Mouse (Mus musculus): ENCODE measurements at regions not wholly inside any gene's neighbourhood (a gene's known extent, or its start where the extent isn't known, plus 50 kb on each side); places are given as distances from the start of the nearest gene placed in this dataset.

DNA sequence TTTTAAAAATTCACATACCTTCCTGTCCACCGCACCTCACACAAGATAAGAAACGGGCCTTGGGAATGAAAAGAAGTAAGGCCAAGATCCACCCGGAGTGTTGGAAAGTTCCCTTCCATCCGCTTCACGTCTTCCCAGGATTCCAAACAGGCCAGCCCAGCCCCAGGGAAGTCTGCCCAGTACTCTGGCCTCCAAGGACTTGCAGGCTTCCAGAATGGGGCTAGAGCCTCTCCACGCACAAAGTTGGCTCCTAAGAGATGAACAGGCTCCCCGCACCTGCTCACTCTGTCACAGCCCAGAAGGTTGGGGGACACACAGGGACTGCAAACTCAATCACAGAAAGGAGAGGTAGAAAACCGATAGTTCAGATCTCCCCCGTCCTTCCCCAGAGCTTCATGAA is 88.4 kb upstream of the Armc2 start:
- TF ChIP-seq GATA1 (IDR thresholded peaks at IDR 0.05; ENCODE audit: low read length): no peak

DNA sequence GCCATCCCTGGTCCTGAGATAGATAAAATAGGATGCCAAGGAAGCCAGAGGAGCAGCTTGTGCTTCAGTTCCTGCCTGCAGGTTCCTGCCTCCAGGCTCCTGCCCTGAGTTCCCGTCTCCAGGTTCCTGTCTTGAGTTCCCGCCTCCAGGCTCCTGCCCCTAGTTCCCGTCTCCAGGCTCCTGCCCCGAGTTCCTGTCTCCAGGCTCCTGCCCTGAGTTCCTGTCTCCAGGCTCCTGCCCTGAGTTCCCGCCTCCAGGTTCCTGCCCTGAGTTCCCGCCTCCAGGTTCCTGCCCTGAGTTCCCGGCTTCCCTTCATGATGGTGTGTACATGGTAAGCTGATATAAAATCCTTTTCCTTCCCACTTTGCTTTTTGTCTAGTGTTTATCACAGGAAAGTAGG is 86.8 kb upstream of the Armc2 start:
- TF ChIP-seq GATA1 (IDR thresholded peaks at IDR 0.05; ENCODE audit: low read length): no peak

DNA sequence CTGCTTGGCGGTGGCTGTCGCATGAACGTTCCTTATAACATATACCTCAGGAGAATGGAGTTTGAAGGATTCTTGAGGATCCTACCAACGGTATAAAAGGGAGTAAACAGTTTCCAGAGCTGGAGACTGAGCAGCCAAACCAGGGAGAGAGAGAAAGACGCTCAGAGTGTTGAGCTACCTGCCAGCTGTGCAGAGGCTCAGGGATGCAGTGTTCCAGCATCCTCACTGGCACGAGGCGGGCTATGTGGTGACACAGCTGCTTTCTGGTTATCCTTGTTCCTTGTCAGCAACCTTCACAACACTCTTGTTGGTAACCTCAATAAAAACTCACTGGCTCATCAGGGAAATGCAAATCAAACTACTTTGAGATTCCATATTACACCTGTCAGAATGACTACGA is 84.1 kb upstream of the Armc2 start:
- TF ChIP-seq GATA1 (IDR thresholded peaks at IDR 0.05; ENCODE audit: low read length): no peak

GRCm38 (mm10) chr10:42101096-42101495 is 82.9 kb upstream of the Armc2 start:
- no peak for TF ChIP-seq GATA1 (IDR thresholded peaks at IDR 0.05; ENCODE audit: low read length)

- no peak for TF ChIP-seq GATA1 (IDR thresholded peaks at IDR 0.05; ENCODE audit: low read length)
Measured at GRCm38 (mm10) chr10:42096924-42097323, 78.7 kb upstream of the Armc2 start.

DNA sequence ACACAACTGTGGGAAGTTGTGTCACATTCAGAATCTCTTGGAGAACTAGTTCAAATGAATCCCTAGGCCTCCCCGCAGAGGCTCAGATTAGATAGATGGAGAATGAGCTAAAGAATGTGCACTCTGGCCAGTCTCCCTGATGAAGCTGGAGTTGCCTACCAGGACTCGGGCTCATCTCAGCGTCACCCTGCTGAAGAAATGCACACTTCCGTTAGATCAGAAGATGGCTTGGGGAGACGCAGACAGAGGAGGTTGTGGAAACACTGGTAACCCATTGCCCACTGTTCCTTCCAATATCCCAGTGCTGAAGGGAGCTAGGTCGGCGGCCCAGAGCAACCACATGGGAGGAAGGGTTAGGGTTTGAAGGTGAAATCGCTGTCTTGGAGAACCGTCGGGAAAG is 77.7 kb upstream of the Armc2 start:
- TF ChIP-seq GATA1 (IDR thresholded peaks at IDR 0.05; ENCODE audit: low read length): no peak

DNA sequence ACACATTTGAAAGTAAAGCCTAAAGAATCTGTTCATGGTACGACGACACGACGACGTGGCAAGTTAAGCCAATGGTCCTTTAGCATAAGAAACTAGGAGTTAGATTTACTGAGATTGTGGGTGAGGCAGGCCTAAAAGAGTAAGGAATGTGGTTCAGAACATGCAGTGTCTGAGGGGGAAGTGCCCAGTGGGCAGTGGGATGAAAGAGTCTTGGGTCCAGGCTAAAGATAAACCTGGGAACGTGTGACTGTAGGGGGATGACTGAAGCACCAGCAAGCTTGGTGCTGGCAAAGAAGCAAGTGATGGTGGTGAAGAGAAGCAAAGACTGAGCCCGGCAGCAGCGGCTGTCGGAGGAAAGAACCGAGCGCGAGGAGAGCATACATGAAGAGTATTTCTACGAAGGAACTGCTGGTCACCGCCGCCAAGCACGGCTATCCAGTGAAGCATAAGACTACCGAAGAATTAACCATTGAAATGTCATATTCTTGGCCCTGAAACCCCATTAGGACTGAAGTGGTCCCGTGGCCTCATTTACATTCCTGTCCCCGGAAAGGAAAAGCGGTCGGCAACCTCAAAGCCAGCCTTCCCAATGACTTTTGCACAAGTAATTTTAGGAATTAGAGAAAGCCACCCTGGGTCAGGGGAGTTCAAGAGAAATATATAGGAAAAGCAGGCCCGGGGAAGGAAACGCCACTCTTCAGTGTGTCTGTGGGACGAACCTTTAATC is 76.2 kb upstream of the Armc2 start:
- TF ChIP-seq GATA1 (IDR thresholded peaks at IDR 0.05; ENCODE audit: low read length): no peak

GRCm38 (mm10) chr10:42093176-42093759 is 75.0 kb upstream of the Armc2 start:
- no peak for TF ChIP-seq GATA1 (IDR thresholded peaks at IDR 0.05; ENCODE audit: low read length)

GRCm38 (mm10) chr10:42092500-42092899 is 74.3 kb upstream of the Armc2 start:
- no peak for TF ChIP-seq GATA1 (IDR thresholded peaks at IDR 0.05; ENCODE audit: low read length)

DNA sequence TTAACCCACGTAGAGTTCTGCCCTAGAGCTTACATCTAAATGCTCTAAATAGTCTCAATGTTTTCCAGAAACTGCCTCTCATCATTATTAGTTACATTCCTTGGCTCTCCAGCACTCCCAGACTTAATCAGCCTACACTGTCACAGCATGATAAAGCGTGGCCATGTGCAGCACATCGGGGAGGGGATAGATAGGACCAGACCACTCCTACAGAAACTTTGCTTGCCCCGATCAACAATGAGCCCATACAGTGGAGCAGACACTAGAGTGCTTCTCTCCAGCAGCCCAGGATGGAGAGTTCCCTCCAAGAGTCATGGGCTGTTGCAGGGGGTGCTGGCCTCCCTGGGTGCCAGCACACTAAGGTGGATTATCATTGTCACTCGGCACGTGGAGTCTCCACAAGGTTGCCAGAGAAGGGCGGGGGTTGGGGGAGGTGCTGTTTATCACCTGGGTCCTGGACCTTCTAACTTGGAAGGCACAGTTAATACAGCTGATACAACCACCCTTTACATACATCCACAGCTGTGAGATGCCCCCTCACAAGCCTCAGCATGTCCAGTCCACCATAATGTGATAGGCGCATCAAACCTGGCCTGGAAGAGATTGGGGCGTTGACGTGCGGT is 73.4 kb upstream of the Armc2 start:
- TF ChIP-seq GATA1 (IDR thresholded peaks at IDR 0.05; ENCODE audit: low read length): no peak

DNA sequence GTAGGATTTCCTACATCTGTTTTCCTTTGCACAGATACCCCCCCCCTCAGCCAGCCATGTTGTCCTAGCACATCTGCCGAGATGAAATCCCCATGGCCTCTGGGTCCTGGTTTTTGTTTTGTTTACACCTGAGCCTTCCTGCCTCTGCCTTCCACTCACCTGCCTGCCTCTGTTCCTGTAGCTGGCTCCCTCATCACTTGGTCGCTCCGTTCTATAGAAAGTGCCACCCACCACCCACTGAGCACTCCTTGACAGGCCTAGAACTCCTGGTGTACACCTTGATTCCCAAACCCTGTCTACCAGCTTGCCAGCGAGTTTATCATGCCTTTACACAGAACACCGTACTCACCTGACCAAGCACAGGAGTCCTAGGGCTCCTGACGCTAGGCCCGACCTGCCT is 72.6 kb upstream of the Armc2 start:
- no peak for TF ChIP-seq GATA1 (IDR thresholded peaks at IDR 0.05; ENCODE audit: low read length)

DNA sequence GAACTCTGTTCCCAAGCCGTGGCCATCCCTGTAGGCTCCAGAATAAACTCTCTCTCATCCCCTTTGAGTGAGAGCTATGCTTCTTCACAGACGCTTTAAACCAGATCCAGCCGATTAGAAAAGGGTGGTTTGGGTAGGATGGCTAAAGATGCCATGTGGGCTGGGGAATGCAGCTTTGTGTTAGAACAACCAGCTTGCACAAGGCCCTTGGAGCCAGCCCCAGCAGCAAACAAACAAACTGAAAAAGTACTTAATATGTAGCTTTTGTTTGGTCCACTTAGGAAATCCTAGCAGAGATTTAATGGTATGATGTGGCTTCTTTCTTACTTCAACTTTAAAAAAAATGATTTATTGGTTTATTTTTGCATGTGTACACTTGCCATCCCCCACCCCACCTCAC is 71.9 kb upstream of the Armc2 start:
- TF ChIP-seq GATA1 (IDR thresholded peaks at IDR 0.05; ENCODE audit: low read length): no peak

- TF ChIP-seq GATA1 (IDR thresholded peaks at IDR 0.05; ENCODE audit: low read length): no peak
Measured at GRCm38 (mm10) chr10:42089686-42090085, 71.4 kb upstream of the Armc2 start.

DNA sequence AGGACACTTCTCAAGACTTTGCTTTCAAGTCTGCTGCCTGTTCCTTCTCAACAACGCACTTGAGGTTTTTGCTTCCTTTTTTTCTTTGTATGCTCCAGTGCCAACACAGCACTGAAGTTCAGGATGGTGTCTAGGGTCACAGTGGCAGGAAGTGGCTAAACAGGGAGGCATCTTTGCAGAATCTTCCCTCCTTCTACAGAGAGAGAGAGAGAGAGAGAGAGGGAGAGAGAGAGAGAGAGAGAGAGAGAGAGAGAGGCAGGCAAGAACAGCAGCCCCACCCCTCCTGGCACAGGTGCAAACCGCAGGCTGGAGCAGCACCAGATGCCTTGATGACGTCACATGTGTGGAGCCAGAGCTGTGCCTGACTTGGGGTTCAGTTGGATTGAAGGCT is 71.0 kb upstream of the Armc2 start:
- TF ChIP-seq GATA1 (IDR thresholded peaks at IDR 0.05; ENCODE audit: low read length): no peak

- no peak for TF ChIP-seq GATA1 (IDR thresholded peaks at IDR 0.05; ENCODE audit: low read length)
Measured at GRCm38 (mm10) chr10:42088570-42089234, 70.5 kb upstream of the Armc2 start.

GRCm38 (mm10) chr10:42087906-42088305 is 69.7 kb upstream of the Armc2 start:
- no peak for TF ChIP-seq GATA1 (IDR thresholded peaks at IDR 0.05; ENCODE audit: low read length)
